Mouse (Mus musculus) kidney, postnatal 0 days (tissue): ENCODE results near the gene Defb23. TPM values are rescaled to one million over a fixed set of nuclear protein-coding genes. Genes with fewer than 3 reads are reported as not detected.

Experiments
- ATAC-seq: fragments of 200-750 bp; cut with Nextera tagmentation; replicated peaks from 2 replicates; pipeline ENCODE4 v1.8.0; 2017; ENCODE audit warnings: low read depth, moderate number of reproducible peaks, moderate TSS enrichment, moderate library complexity; ENCODE audit not compliant: low FRiP score
- DNase-seq: peaks from one replicate; pipeline ENCODE4 v3.0.0-alpha.2; 2016; ENCODE audit warnings: low spot score
- H3K27ac ChIP-seq: fragments of 300-500 bp; sonication (generic); 2 replicates; pipeline ENCODE4 v1.5.1; 2014; ENCODE audit warnings: mild to moderate bottlenecking
- H3K27me3 ChIP-seq: fragments of 300-500 bp; sonication (generic); 2 replicates; pipeline ENCODE4 v1.6.1; 2014; ENCODE audit warnings: low read length, mixed read lengths; ENCODE audit not compliant: insufficient read depth
- H3K36me3 ChIP-seq: fragments of 300-500 bp; sonication (generic); 2 replicates; pipeline ENCODE4 v1.6.1; 2014; ENCODE audit warnings: low read length, mixed read lengths; ENCODE audit not compliant: insufficient read depth
- H3K4me1 ChIP-seq: fragments of 300-500 bp; sonication (generic); replicated peaks from 2 replicates; pipeline ENCODE4 v1.6.1; 2014; ENCODE audit warnings: antibody characterized with exemption, low read length, mixed read lengths; ENCODE audit not compliant: insufficient read depth
- H3K4me2 ChIP-seq: fragments of 300-500 bp; sonication (generic); 2 replicates; pipeline ENCODE4 v1.6.1; 2014; ENCODE audit warnings: mild to moderate bottlenecking, low read length, moderate library complexity, mixed read lengths
- H3K4me3 ChIP-seq: fragments of 300-500 bp; sonication (generic); replicated peaks from 2 replicates; pipeline ENCODE4 v1.5.1; 2014; ENCODE audit warnings: low read depth, low read length
- H3K9ac ChIP-seq: fragments of 300-500 bp; sonication (generic); 2 replicates; pipeline ENCODE4 v1.6.1; 2014; ENCODE audit warnings: low read depth, low read length
- H3K9me3 ChIP-seq: fragments of 300-500 bp; sonication (generic); replicated peaks from 2 replicates; pipeline ENCODE4 v1.6.1; 2016; ENCODE audit warnings: low read length, inconsistent platforms, mixed read lengths
- CTCF ChIP-seq: IDR thresholded peaks from 2 replicates; pipeline ENCODE4 v1.5.1; 2016; ENCODE audit warnings: antibody characterized with exemption, low read depth, mild to moderate bottlenecking, moderate library complexity
- WGBS: fragments of 180-500 bp; shearing (Covaris S2); extraction: QIAGEN DNeasy Blood & Tissue Kit; methylation state at CpG from one replicate; pipeline ENCODE4 v1.1.7; 2014; 5-methylcytosine and 5-hydroxymethylcytosine counted together
- polyA plus RNA-seq: library from polyadenylated mRNA; unstranded; fragments of >200 nt; fragmentation: Nextera tagmentation; extraction: Ambion mirVana; gene quantifications from 2 replicates; pipeline ENCODE4 v1.2.1, GENCODE M21; 2015

The Defb23 gene
- polyA plus RNA-seq, 1 experiment from 2014 or later, result not detected

- peak overlapping the region; percentile 48 for H3K4me2 ChIP-seq
- DNase-seq, result peak; percentile 62
- H3K27me3 ChIP-seq, result 0 out of 2 replicates have a peak, but pooled peaks cover 3% of the 10 kb centered on the region
- H3K36me3 ChIP-seq, result no peaks in the 10 kb centered on the region
- 0 out of 2 replicates have a peak, but pooled peaks cover 3% of the 10 kb centered on the region for H3K4me1 ChIP-seq
- ATAC-seq, result no peak; the same call in 1 of the 2 replicates
- TF ChIP-seq CTCF, result no peak
- no peak overlapping the region for H3K4me3 ChIP-seq
- no peak overlapping the region for H3K9ac ChIP-seq
- H3K27ac ChIP-seq, result no peak overlapping the region
- no peaks in the 10 kb centered on the region for H3K9me3 ChIP-seq
- 10% methylated on average over 12 of the region's 12 CpGs for WGBS
Measured at GRCm38 (mm10) chr2:152427493-152427892, 36.9 kb downstream of the Defb23 start.

GRCm38 (mm10) chr2:152415786-152416185, 48.6 kb downstream of the Defb23 start:
- Histone ChIP-seq H3K9me3 (no peaks in the 10 kb centered on the region), H3K4me2 (peak overlapping the region; percentile 68), H3K27ac (peak overlapping the region; percentile 99), H3K27me3 (no peaks in the 10 kb centered on the region), H3K36me3 (no peaks in the 10 kb centered on the region), H3K4me1 (peaks cover 19% of the 10 kb centered on the region), H3K4me3 (no peak overlapping the region), H3K9ac (no peak overlapping the region)
- ATAC-seq (no peak), DNase-seq (no peak)
- no peak for TF ChIP-seq CTCF
- 89% methylated on average over 3 of the region's 3 CpGs for WGBS

GRCm38 (mm10) chr2:152415287-152415686, 49.1 kb downstream of the Defb23 start, which contains the start of gene 6820408C15Rik:
Gene 6820408C15Rik (plus strand): TSS chr2:152415587.
- Histone ChIP-seq H3K9ac (peak within 1 kb of the TSS; percentile 98), H3K36me3 (no peaks in the 10 kb centered on the region), H3K9me3 (no peaks in the 10 kb centered on the region), H3K4me2 (peak within 1 kb of the TSS; percentile 68), H3K27ac (peak within 1 kb of the TSS; percentile 99), H3K27me3 (no peaks in the 10 kb centered on the region), H3K4me3 (peak within 1 kb of the TSS; percentile 93), H3K4me1 (peaks cover 24% of the 10 kb centered on the region)
- 22% methylated on average over 4 of the region's 4 CpGs for WGBS
- DNase-seq (no peak), ATAC-seq (no peak)
- no peak for TF ChIP-seq CTCF

GRCm38 (mm10) chr2:152414591-152415165, 49.7 kb downstream of the Defb23 start, which contains the start of gene Zcchc3:
Gene Zcchc3 (minus strand): TSS chr2:152415027.
- H3K4me1 ChIP-seq, result peaks cover 30% of the 10 kb centered on the region
- peak within 1 kb of the TSS; percentile 93 for H3K4me3 ChIP-seq
- DNase-seq, result peak; percentile 97
- TF ChIP-seq CTCF, result 0 out of 2 replicates have a peak, but pooled peaks have one; percentile 18
- H3K36me3 ChIP-seq, result no peaks in the 10 kb centered on the region
- peak within 1 kb of the TSS; percentile 98 for H3K9ac ChIP-seq
- no peaks in the 10 kb centered on the region for H3K9me3 ChIP-seq
- H3K27ac ChIP-seq, result peak within 1 kb of the TSS; percentile 99
- H3K4me2 ChIP-seq, result peak within 1 kb of the TSS; percentile 68
- H3K27me3 ChIP-seq, result no peaks in the 10 kb centered on the region
- peak; percentile 85 for ATAC-seq
- WGBS, result under 1% methylated on average over 55 of the region's 65 CpGs

- no peaks in the 10 kb centered on the region for H3K27me3 ChIP-seq
- DNase-seq (peak; percentile 54), ATAC-seq (peak; percentile 1; the same call in 1 of the 2 replicates)
- H3K4me3 ChIP-seq, result peak overlapping the region; percentile 93
- no peaks in the 10 kb centered on the region for H3K36me3 ChIP-seq
- peak overlapping the region; percentile 98 for H3K9ac ChIP-seq
- peak overlapping the region; percentile 99 for H3K27ac ChIP-seq
- H3K4me2 ChIP-seq, result peak overlapping the region; percentile 68
- H3K4me1 ChIP-seq, result peaks cover 34% of the 10 kb centered on the region
- no peak for TF ChIP-seq CTCF
- 0% methylated on average over 85 of the region's 86 CpGs for WGBS
- H3K9me3 ChIP-seq, result no peaks in the 10 kb centered on the region
Measured at GRCm38 (mm10) chr2:152413765-152414584, 50.4 kb downstream of the Defb23 start.

GRCm38 (mm10) chr2:152413158-152413764, 51.2 kb downstream of the Defb23 start:
- ATAC-seq, result no peak
- Histone ChIP-seq H3K9ac (peak overlapping the region; percentile 98), H3K9me3 (no peaks in the 10 kb centered on the region), H3K4me3 (peak overlapping the region; percentile 93), H3K27me3 (no peaks in the 10 kb centered on the region), H3K36me3 (no peaks in the 10 kb centered on the region), H3K4me2 (peak overlapping the region; percentile 68), H3K27ac (peak overlapping the region; percentile 99), H3K4me1 (peaks cover 34% of the 10 kb centered on the region)
- DNase-seq, result peak; percentile 46
- TF ChIP-seq CTCF, result no peak
- WGBS, result 2% methylated on average over 21 of the region's 21 CpGs
